Mouse (Mus musculus) MEL (cell line): Measurements from ENCODE around the gene Gmip. TPM values are rescaled to one million over a fixed set of nuclear protein-coding genes. Genes with fewer than 3 reads are reported as not detected.

Experiments used
- DNase-seq: peaks from one replicate; pipeline ENCODE4 v3.0.0; 2011; ENCODE audit warnings: low read depth, low spot score
- H3K27ac ChIP-seq: 2 replicates; pipeline ENCODE4 v1.5.1; 2012; ENCODE audit warnings: low read depth, mild to moderate bottlenecking, control low read depth, low read length, moderate library complexity; ENCODE audit not compliant: control insufficient read depth
- H3K27me3 ChIP-seq, 2 experiments: fragments of 150-350 bp in 1 of 2; sonication (generic) in 1 of 2; 2 replicates each; pipeline ENCODE4 v1.6.1; 2012; ENCODE audit warnings: low read length in 2 of 2, mild to moderate bottlenecking in 2 of 2, improper control_type of control experiment in 1 of 2, moderate library complexity in 1 of 2; ENCODE audit not compliant: insufficient read depth in 2 of 2, control insufficient read depth in 1 of 2
- H3K36me3 ChIP-seq, 2 experiments: 2 replicates each; pipeline ENCODE4 v1.6.1; 2012 to 2014; ENCODE audit warnings: low read length in 2 of 2, improper control_type of control experiment in 1 of 2, inconsistent platforms in 1 of 2, mild to moderate bottlenecking in 1 of 2; ENCODE audit not compliant: insufficient read depth in 2 of 2, control insufficient read depth in 1 of 2
- H3K4me1 ChIP-seq, 2 experiments: fragments of 150-350 bp in 1 of 2; sonication (generic) in 1 of 2; 2 replicates each; pipeline ENCODE4 v1.6.1; 2012; ENCODE audit warnings: low read length in 2 of 2, improper control_type of control experiment in 1 of 2, mild to moderate bottlenecking in 1 of 2; ENCODE audit not compliant: insufficient read depth in 2 of 2, control insufficient read depth in 1 of 2
- H3K4me3 ChIP-seq, 2 experiments: fragments of 150-350 bp in 1 of 2; sonication (generic) in 1 of 2; 2 replicates each; pipeline ENCODE4 v1.5.1; 2012; ENCODE audit warnings: low read depth in 2 of 2, low read length in 2 of 2, mild to moderate bottlenecking in 2 of 2, moderate library complexity in 2 of 2, control low read depth in 1 of 2, improper control_type of control experiment in 1 of 2; ENCODE audit not compliant: control insufficient read depth in 1 of 2, insufficient read depth in 1 of 2
- H3K79me2 ChIP-seq: 2 replicates; pipeline ENCODE4 v1.6.1; 2012; ENCODE audit warnings: mild to moderate bottlenecking, low read length, moderate library complexity; ENCODE audit not compliant: control insufficient read depth, poor library complexity, insufficient read depth
- H3K9ac ChIP-seq: 2 replicates; pipeline ENCODE4 v1.6.1; 2012; ENCODE audit warnings: low read depth, mild to moderate bottlenecking, control low read depth, low read length, moderate library complexity; ENCODE audit not compliant: control insufficient read depth, poor library complexity, severe bottlenecking
- H3K9me3 ChIP-seq: fragments of 150-350 bp; sonication (generic); replicated peaks from 2 replicates; pipeline ENCODE4 v1.6.1; 2012; ENCODE audit warnings: mild to moderate bottlenecking, low read length, improper control_type of control experiment, moderate library complexity; ENCODE audit not compliant: insufficient read depth
- BHLHE40 ChIP-seq: IDR thresholded peaks from 2 replicates; pipeline ENCODE4 v1.6.1; 2012; ENCODE audit warnings: low read depth, mild to moderate bottlenecking, inconsistent platforms, low read length, improper control_type of control experiment, borderline replicate concordance
- CHD1 ChIP-seq: IDR thresholded peaks from 2 replicates; pipeline ENCODE4 v1.6.1; 2012; ENCODE audit warnings: low read depth, mild to moderate bottlenecking, inconsistent platforms, low read length, improper control_type of control experiment
- CHD2 ChIP-seq: IDR thresholded peaks from 2 replicates; pipeline ENCODE4 v1.6.1; 2011; ENCODE audit warnings: low read length, improper control_type of control experiment
- CTCF ChIP-seq, 3 experiments: IDR thresholded peaks in 2 of 3; conservative IDR thresholded peaks in 1 of 3; 2 replicates each; pipeline ENCODE4 v1.5.1; 2011 to 2012; ENCODE audit warnings: low read length in 3 of 3, low read depth in 2 of 3, mild to moderate bottlenecking in 2 of 3, improper control_type of control experiment in 1 of 3, inconsistent platforms in 1 of 3, mixed read lengths in 1 of 3, moderate library complexity in 1 of 3; ENCODE audit not compliant: control insufficient read depth in 1 of 3, insufficient read depth in 1 of 3, poor library complexity in 1 of 3, severe bottlenecking in 1 of 3
- ELF1 ChIP-seq: IDR thresholded peaks from 2 replicates; pipeline ENCODE4 v1.6.1; 2014; ENCODE audit warnings: low read depth, mild to moderate bottlenecking, inconsistent platforms, low read length, improper control_type of control experiment, moderate library complexity
- EP300 ChIP-seq, 2 experiments: IDR thresholded peaks; 2 replicates each; pipeline ENCODE4 v1.6.1; 2011; ENCODE audit warnings: improper control_type of control experiment in 2 of 2, low read length in 2 of 2, low read depth in 1 of 2, mild to moderate bottlenecking in 1 of 2
- ETS1 ChIP-seq: IDR thresholded peaks from 2 replicates; pipeline ENCODE4 v1.6.1; 2012; ENCODE audit warnings: low read depth, mild to moderate bottlenecking, inconsistent platforms, low read length, improper control_type of control experiment, moderate library complexity
- GATA1 ChIP-seq: IDR thresholded peaks from 2 replicates; pipeline ENCODE4 v1.6.1; 2011; ENCODE audit warnings: low read depth, low read length, improper control_type of control experiment
- HCFC1 ChIP-seq: IDR thresholded peaks from 2 replicates; pipeline ENCODE4 v1.6.1; 2012; ENCODE audit warnings: low read depth, mild to moderate bottlenecking, inconsistent platforms, low read length, improper control_type of control experiment, moderate library complexity
- KAT2A ChIP-seq: conservative IDR thresholded peaks from 2 replicates; pipeline ENCODE4 v1.6.1; 2012; ENCODE audit warnings: low read depth, low read length, improper control_type of control experiment, inconsistent platforms
- MAX ChIP-seq: IDR thresholded peaks from 2 replicates; pipeline ENCODE4 v1.6.1; 2011; ENCODE audit warnings: low read length, improper control_type of control experiment
- MEF2A ChIP-seq: IDR thresholded peaks from 2 replicates; pipeline ENCODE4 v1.6.1; 2014; ENCODE audit warnings: low read depth, mild to moderate bottlenecking, inconsistent platforms, low read length, improper control_type of control experiment; ENCODE audit not compliant: poor library complexity, insufficient replicate concordance, severe bottlenecking; ENCODE audit errors: extremely low read depth
- MXI1 ChIP-seq: IDR thresholded peaks from 2 replicates; pipeline ENCODE4 v1.6.1; 2011; ENCODE audit warnings: mild to moderate bottlenecking, low read depth, low read length, improper control_type of control experiment
- MYB ChIP-seq: IDR thresholded peaks from 2 replicates; pipeline ENCODE4 v1.6.1; 2011; ENCODE audit warnings: mild to moderate bottlenecking, low read depth, low read length, improper control_type of control experiment
- MYC ChIP-seq: IDR thresholded peaks from 2 replicates; pipeline ENCODE4 v1.6.1; 2011; ENCODE audit warnings: low read depth, mild to moderate bottlenecking, low read length, improper control_type of control experiment, moderate library complexity
- NELFE ChIP-seq: IDR thresholded peaks from 2 replicates; pipeline ENCODE4 v1.6.1; 2011; ENCODE audit warnings: low read depth, low read length, improper control_type of control experiment
- POLR2A ChIP-seq, 2 experiments: IDR thresholded peaks; 2 replicates each; pipeline ENCODE4 v1.6.1; 2011 to 2012; ENCODE audit warnings: low read length in 2 of 2, mild to moderate bottlenecking in 2 of 2, control low read depth in 1 of 2, improper control_type of control experiment in 1 of 2, low read depth in 1 of 2, moderate library complexity in 1 of 2; ENCODE audit not compliant: control insufficient read depth in 1 of 2, insufficient read depth in 1 of 2, poor library complexity in 1 of 2
- POLR2AphosphoS2 ChIP-seq: IDR thresholded peaks from 2 replicates; pipeline ENCODE4 v1.6.1; 2011; ENCODE audit warnings: low read length, improper control_type of control experiment
- RAD21 ChIP-seq: IDR thresholded peaks from 2 replicates; pipeline ENCODE4 v1.6.1; 2011; ENCODE audit warnings: mild to moderate bottlenecking, low read depth, low read length, improper control_type of control experiment
- SIN3A ChIP-seq: IDR thresholded peaks from 2 replicates; pipeline ENCODE4 v1.6.1; 2012; ENCODE audit warnings: low read length, improper control_type of control experiment, inconsistent platforms
- SMC3 ChIP-seq: IDR thresholded peaks from 2 replicates; pipeline ENCODE4 v1.6.1; 2011; ENCODE audit warnings: low read depth, low read length, improper control_type of control experiment
- TAL1 ChIP-seq: IDR thresholded peaks from 2 replicates; pipeline ENCODE4 v1.6.1; 2012; ENCODE audit warnings: mild to moderate bottlenecking, inconsistent platforms, low read length, moderate library complexity, mixed read lengths
- TBP ChIP-seq: IDR thresholded peaks from 2 replicates; pipeline ENCODE4 v1.8.0; 2011; ENCODE audit warnings: low read depth, low read length, improper control_type of control experiment
- TCF12 ChIP-seq: IDR thresholded peaks from 2 replicates; pipeline ENCODE4 v1.6.1; 2014; ENCODE audit warnings: low read depth, mild to moderate bottlenecking, inconsistent platforms, low read length, improper control_type of control experiment, moderate library complexity
- UBTF ChIP-seq: IDR thresholded peaks from 2 replicates; pipeline ENCODE4 v1.6.1; 2012; ENCODE audit warnings: low read depth, mild to moderate bottlenecking, inconsistent platforms, low read length, improper control_type of control experiment, moderate library complexity, borderline replicate concordance; ENCODE audit not compliant: insufficient read depth
- USF1 ChIP-seq: IDR thresholded peaks from 2 replicates; pipeline ENCODE4 v1.6.1; 2014; ENCODE audit warnings: low read depth, mild to moderate bottlenecking, inconsistent platforms, low read length, improper control_type of control experiment, moderate library complexity
- USF2 ChIP-seq, 2 experiments: IDR thresholded peaks; 2 replicates each; pipeline ENCODE4 v1.6.1; 2011 to 2012; ENCODE audit warnings: improper control_type of control experiment in 2 of 2, low read length in 2 of 2, borderline replicate concordance in 1 of 2, inconsistent platforms in 1 of 2, low read depth in 1 of 2, mild to moderate bottlenecking in 1 of 2; ENCODE audit not compliant: insufficient read depth in 1 of 2
- ZC3H11A ChIP-seq: IDR thresholded peaks from 2 replicates; pipeline ENCODE4 v1.6.1; 2012; ENCODE audit warnings: low read depth, mild to moderate bottlenecking, inconsistent platforms, low read length, improper control_type of control experiment
- polyA plus RNA-seq, 2 experiments: library from polyadenylated mRNA; stranded (reverse) in 1 of 2; unstranded in 1 of 2; fragments of >175 nt in 1 of 2; fragments of >200 nt in 1 of 2; gene quantifications; 2 replicates each; pipeline versions ENCODE4 v1.2.1 to v1.2.4; 2012; ENCODE audit warnings: low replicate concordance in 2 of 2, low read depth in 1 of 2; ENCODE audit not compliant: insufficient read length in 2 of 2, insufficient read depth in 1 of 2, missing spikeins in 1 of 2
- total RNA-seq: library from RNA; depleted of rRNA; stranded (reverse); fragments of 300-350 nt; gene quantifications from 2 replicates; pipeline ENCODE4 v1.2.3, GENCODE M21; 2012

Gmip gene
- total and polyA plus RNA-seq, 3 experiments = 21.8 to 52.4 TPM; not detected in 1

GRCm38 (mm10) chr8:69826371-69826770, 17.9 kb downstream of the Gmip start:
- H3K9ac ChIP-seq = no peak overlapping the region

GRCm38 (mm10) chr8:69832298-69832853, 23.9 kb downstream of the Gmip start, which contains the start of gene Pbx4:
Pbx4 (plus strand) TSS chr8:69832491.
- H3K27me3 ChIP-seq = no peaks in the 10 kb centered on the region
- no peaks in the 10 kb centered on the region for H3K9me3 ChIP-seq
- H3K4me3 ChIP-seq = peak within 1 kb of the TSS; percentile 61 to 78
- peaks cover 6 to 11% of the 10 kb centered on the region in 2 experiments; a peak in 3 of 4 replicates for H3K4me1 ChIP-seq
- 0 out of 2 replicates have a peak, but pooled peaks cover 1% of the 10 kb centered on the region for H3K79me2 ChIP-seq
- H3K9ac ChIP-seq = peak within 1 kb of the TSS; percentile 52
- H3K27ac ChIP-seq = peak within 1 kb of the TSS; percentile 3; the same call in 1 of the 2 replicates
- H3K36me3 ChIP-seq = peaks cover 0 to 6% of the 10 kb centered on the region in 2 experiments; a peak in 2 of 4 replicates
- DNase-seq = peak; percentile 99
- TF ChIP-seq POLR2AphosphoS2 = 0 out of 2 replicates have a peak, but pooled peaks have one; percentile 48
- TF ChIP-seq NELFE = peak; percentile 76
- no peak for TF ChIP-seq CHD2
- peak; percentile 49 to 63; a peak in 3 of 4 replicates for TF ChIP-seq POLR2A (IDR thresholded peaks at IDR 0.05; ENCODE audit: control insufficient read depth in 1 of 2, insufficient read depth in 1 of 2, low read depth in 1 of 2, low read length in 2 of 2, poor library complexity in 1 of 2)
- TF ChIP-seq HCFC1 = peak; percentile 68
- no peak for TF ChIP-seq CTCF (IDR thresholded peaks at IDR 0.05 in 2 of 3, conservative IDR thresholded peaks at IDR 0.05 in 1 of 3; ENCODE audit: control insufficient read depth in 1 of 3, insufficient read depth in 1 of 3, low read depth in 2 of 3, low read length in 3 of 3, poor library complexity in 1 of 3, severe bottlenecking in 1 of 3)
- no peak for TF ChIP-seq KAT2A
- TF ChIP-seq MXI1 = peak; percentile 72; the same call in 1 of the 2 replicates
- TF ChIP-seq CHD1 = no peak
- no peak for TF ChIP-seq ETS1
- TF ChIP-seq TBP = no peak
- TF ChIP-seq TCF12 = no peak
- TF ChIP-seq USF2 (IDR thresholded peaks at IDR 0.05; ENCODE audit: borderline replicate concordance in 1 of 2, insufficient read depth in 1 of 2, low read depth in 1 of 2, low read length in 2 of 2) = no peak
- TF ChIP-seq RAD21 = no peak
- TF ChIP-seq SIN3A = peak; percentile 87
- no peak for TF ChIP-seq BHLHE40
- no peak for TF ChIP-seq TAL1
- no peak for TF ChIP-seq SMC3
- no peak for TF ChIP-seq UBTF
- peak in 1 of 2 experiments; percentile 71; a peak in 2 of 4 replicates for TF ChIP-seq EP300 (IDR thresholded peaks at IDR 0.05; ENCODE audit: low read depth in 1 of 2, low read length in 2 of 2)
- TF ChIP-seq USF1 = no peak
- TF ChIP-seq GATA1 = peak; percentile 73
- no peak for TF ChIP-seq ZC3H11A
- peak; percentile 62 for TF ChIP-seq ELF1
- peak; percentile 94 for TF ChIP-seq MYB

More at GRCm38 (mm10) chr8:69826371-69826770, 17.9 kb downstream of the Gmip start:
- Histone ChIP-seq H3K9me3 (no peaks in the 10 kb centered on the region), H3K27ac (no peak overlapping the region), H3K27me3 (no peaks in the 10 kb centered on the region), H3K79me2 (no peaks in the 10 kb centered on the region; the same call in 1 of the 2 replicates), H3K4me1 (peaks cover 6 to 11% of the 10 kb centered on the region in 2 experiments; a peak in 3 of 4 replicates), H3K4me3 (no peak overlapping the region), H3K36me3 (peaks cover 0 to 3% of the 10 kb centered on the region in 2 experiments; a peak in 1 of 4 replicates)
- no peak for DNase-seq
- TF ChIP-seq RAD21 = no peak
- TF ChIP-seq ETS1 = no peak
- no peak for TF ChIP-seq USF1
- TF ChIP-seq POLR2A (IDR thresholded peaks at IDR 0.05; ENCODE audit: control insufficient read depth in 1 of 2, insufficient read depth in 1 of 2, low read depth in 1 of 2, low read length in 2 of 2, poor library complexity in 1 of 2) = no peak
- TF ChIP-seq MEF2A = no peak
- TF ChIP-seq MYC = no peak
- no peak for TF ChIP-seq ZC3H11A
- no peak for TF ChIP-seq GATA1
- no peak for TF ChIP-seq CTCF (IDR thresholded peaks at IDR 0.05 in 2 of 3, conservative IDR thresholded peaks at IDR 0.05 in 1 of 3; ENCODE audit: control insufficient read depth in 1 of 3, insufficient read depth in 1 of 3, low read depth in 2 of 3, low read length in 3 of 3, poor library complexity in 1 of 3, severe bottlenecking in 1 of 3)
- TF ChIP-seq CHD1 = no peak
- no peak for TF ChIP-seq HCFC1
- no peak for TF ChIP-seq MAX
- no peak for TF ChIP-seq POLR2AphosphoS2
- TF ChIP-seq CHD2 = no peak
